Mouse (Mus musculus) embryonic fibroblast, embryonic 13.5 days (primary cell): Measurements from ENCODE around the gene I830077J02Rik.

Source experiments
- CTCF ChIP-seq: IDR thresholded peaks from 2 replicates; pipeline ENCODE4 v1.5.1; 2011; ENCODE audit warnings: mild to moderate bottlenecking, control low read depth, low read length, moderate library complexity, borderline replicate concordance; ENCODE audit not compliant: insufficient read depth
- POLR2A ChIP-seq: IDR thresholded peaks from 2 replicates; pipeline ENCODE4 v1.6.1; 2011; ENCODE audit warnings: low read depth, mild to moderate bottlenecking, control low read depth, low read length, moderate library complexity

DNA sequence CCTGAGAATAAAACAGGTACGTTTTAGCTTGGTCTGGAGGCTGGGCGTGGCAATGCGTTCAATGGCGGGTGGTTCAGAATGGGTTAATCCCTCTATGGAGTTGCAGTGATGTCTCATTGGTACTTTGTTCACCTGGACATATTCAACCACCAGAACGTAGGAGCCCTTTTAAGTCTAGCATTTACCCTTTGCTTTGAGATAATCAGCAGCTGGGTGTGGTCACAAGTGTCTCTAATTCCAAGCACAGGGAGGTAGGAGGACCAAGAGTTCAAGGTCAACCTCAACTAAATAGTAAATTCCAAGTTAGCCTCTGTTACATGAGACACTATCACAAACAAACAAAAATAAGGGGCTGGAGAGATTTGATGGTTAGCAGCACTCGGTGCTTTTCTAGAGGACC is 3.7 kb downstream of the I830077J02Rik start:
- TF ChIP-seq POLR2A: no peak
- TF ChIP-seq CTCF: no peak
